Mouse (Mus musculus) spleen, postnatal 10 days (tissue): ENCODE data around the gene Thsd4.

Source experiments
- DNase-seq, 2 experiments: peaks; one replicate each; pipeline ENCODE4 v3.0.0; 2021 to 2022; ENCODE audit warnings: low spot score in 2 of 2

Gene Thsd4

DNA sequence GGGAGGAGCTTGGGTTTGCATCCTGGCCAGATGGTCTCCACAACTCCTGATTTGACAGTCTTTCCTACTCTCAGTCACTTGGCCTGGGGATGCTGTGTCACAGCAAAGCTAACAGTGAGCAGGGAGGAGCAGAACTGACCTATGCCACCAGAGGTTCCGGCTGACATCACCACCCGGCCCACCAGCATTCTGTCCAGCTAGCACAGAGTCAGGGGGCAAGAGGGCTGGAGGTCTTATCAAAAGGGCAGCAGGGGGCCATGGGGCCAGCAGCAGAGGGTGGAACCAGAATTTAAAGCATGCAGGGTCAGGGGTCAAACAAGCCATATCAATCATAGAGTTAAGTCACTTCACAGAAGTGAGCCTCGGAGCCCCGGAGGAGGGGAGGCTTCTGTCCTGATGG is 4.7 kb downstream of the Thsd4 start:
- DNase-seq, result no peak

GRCm38 (mm10) chr9:60516379-60516778 is 5.5 kb downstream of the Thsd4 start:
- DNase-seq, result no peak

GRCm38 (mm10) chr9:60513329-60513788 is 8.5 kb downstream of the Thsd4 start:
- no peak for DNase-seq

DNA sequence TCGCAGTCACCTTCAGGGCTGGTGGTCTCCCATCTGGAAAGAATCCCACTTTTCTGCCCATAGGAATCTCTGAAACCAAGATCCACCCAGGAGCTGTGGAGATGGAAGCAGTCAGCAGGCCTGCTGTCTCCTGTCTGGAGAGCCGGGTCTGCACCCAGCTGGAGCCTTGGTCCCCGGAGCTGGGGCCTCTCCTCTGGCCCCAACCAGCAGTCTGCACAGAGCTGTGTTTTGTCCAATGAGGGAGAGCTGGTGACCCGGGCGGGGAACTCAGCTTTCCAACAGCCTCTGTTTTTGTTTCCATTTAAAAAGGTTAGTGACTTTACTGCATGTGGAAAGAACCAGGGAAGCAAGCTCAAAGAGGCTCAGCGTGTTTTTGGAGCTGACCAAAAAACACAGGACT is 11.0 kb downstream of the Thsd4 start:
- no peak for DNase-seq

- DNase-seq, result no peak
These were observed 15.7 kb downstream of the Thsd4 start for GRCm38 (mm10) chr9:60506136-60506535.

DNA sequence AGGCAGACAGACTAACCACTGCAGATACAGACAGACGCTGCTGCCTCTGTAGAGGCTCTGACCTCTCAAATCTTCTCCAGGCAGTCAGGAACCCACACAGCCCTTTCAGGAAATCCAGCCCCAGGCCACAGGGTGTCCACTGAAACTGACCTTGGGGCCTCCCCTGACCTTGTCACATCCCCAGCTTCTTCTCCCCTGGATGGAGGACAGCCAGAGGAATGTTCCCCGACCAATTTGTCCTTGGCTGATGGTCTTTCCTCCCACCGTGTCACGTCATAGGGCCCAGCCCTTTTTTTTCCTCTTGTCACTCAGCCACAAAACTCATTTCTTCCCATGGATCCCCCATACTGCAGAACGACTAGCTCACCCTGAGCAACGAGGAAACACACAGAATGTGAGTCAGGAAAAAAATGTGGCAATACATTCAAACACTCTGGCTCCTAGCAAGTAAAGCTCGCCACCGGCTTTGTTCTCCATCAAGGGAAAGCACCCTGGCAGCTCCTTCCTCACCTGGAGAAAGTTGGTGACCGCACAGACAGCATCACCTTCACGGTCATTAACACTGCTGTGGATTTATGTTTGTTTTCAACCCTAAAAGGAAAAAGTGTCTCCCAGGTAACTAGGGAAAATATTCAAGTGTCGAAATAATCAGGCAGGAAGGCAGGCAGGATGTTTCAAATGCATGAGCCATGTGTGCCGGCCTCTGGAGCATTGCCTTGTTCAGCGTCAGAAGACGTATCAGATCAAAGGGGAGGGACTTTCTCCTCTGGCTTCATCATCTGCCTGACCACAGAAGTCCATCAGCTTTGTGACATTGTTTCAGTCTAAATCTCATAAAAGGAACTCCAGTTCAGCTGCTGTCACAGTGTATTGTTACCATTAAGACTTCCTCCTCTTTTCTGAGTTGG is 17.2 kb downstream of the Thsd4 start:
- DNase-seq, result no peak

DNA sequence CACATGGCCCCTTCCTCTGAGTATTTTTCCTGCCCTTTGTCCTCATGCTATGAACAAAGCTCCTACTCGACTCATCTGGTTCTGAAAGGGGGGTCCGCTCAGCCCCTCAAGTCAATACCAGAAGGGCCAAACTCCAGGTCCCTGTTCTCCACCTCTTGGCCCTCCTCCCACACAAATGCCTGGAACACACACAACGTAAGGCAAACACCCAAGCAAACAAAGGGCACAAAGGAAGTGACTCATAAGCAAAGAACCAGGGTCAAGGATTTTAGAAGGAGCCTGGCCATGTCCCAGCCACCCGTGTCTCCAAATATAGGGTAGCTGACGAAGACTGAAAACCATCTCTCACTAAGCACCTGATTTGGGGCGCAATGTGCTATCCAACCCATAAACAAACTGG is 19.6 kb downstream of the Thsd4 start:
- no peak for DNase-seq

- DNase-seq, result no peak
These were observed 20.2 kb downstream of the Thsd4 start for GRCm38 (mm10) chr9:60501504-60502179.

DNA sequence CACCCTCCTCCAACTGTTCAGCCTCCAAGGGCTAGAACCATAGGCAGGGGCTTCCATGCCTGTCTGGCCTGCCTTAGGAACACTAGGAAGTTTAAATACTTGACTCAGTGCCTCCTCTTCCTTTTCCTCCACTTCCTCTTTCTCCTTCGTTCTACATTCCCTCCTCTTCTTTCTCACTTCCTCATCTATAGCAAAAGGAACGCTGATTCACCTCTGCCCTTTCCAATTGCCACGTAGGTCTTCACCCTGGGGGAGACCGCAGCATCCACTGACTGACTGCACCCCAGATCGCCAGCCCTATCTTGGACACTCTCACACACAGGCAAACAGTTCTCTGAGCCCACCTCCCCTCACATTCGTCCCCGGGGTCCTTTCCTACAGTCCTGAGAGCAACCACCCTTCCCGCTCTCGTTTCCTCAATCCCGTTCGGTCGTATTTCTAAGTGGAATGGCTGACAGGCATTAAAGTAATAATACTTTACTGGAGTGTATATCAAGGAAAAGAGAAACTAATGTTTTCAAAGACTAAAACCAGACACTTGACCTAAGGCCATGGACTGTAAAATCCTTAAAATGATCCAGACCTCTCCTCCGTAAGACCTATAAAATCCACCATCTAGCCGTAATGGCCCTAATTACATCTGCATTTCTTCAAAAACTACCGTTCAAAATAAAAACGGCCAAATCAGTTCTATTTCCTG is 29.4 kb downstream of the Thsd4 start:
- DNase-seq, result no peak

DNA sequence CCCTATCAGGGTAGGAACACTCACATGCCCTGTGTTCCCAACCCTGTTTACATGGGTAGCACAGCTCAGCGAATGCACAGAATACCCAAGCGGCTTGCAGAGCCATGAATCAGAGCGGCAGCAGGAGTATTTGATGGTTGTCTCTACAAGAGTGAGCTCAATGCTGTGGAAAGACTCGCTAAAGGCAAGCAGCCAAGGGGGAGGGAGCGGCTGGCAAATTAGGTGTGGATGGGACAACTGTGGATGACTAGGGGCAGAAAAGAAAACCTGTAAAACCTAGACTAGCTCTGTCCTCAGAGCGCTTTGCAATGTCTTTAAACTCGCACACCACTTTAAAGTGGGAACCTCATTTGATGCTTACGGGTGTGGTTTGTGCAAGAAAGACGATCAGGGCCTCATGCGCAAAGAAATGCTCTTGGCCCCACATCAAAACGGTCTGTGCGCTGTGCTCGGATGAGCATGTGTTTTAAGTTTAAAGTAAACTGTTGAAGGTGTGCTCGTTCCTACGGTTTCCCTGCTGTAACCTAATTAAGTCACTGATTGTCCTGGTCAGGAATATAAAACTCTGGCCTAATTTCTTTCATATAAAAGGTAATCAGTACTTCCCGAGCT is 30.3 kb downstream of the Thsd4 start:
- no peak for DNase-seq

DNA sequence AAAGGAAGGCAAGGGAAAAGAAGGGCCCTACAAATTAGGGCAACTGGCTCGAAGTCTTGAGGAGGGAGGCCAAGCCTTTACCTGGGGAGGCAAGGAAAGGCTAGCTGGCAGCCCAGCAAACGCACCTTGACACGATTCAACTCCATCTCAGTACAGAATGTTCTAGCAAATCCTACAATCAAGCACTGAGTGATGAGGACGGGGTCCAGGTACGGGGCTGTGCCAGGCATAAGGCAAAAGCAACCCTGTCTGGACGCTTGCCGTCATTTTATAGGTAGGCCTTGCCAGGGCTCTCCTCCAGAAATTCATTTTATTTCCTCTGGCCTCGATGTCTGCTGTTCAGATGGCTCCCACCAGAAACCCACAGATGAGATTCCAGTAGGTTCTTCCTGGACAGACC is 30.8 kb downstream of the Thsd4 start:
- DNase-seq, result no peak

- DNase-seq, result no peak
These were observed 33.0 kb downstream of the Thsd4 start for GRCm38 (mm10) chr9:60488816-60489215.

- DNase-seq, result no peak
These were observed 39.7 kb downstream of the Thsd4 start for GRCm38 (mm10) chr9:60482165-60482564.

DNA sequence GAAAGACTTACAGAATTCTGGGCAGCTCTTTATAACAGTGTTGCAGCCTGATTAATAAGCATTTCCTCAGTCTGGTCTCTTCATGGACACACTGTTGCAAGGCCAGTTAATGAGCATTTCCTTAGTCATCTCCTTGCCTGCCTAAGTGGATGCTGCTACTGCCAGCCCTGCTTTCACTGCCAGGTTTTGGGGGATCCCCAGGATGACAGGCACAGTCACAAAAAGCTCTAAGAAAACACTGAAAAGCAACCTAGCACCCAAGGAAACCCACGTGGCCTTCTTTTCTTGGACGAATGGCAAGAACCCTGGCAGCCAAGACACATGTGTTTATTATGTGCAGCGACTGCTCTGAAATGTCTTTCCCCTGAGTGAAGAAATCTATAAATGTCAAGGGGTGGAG is 41.8 kb downstream of the Thsd4 start:
- no peak for DNase-seq

GRCm38 (mm10) chr9:60478806-60479205 is 43.0 kb downstream of the Thsd4 start:
- no peak for DNase-seq

DNA sequence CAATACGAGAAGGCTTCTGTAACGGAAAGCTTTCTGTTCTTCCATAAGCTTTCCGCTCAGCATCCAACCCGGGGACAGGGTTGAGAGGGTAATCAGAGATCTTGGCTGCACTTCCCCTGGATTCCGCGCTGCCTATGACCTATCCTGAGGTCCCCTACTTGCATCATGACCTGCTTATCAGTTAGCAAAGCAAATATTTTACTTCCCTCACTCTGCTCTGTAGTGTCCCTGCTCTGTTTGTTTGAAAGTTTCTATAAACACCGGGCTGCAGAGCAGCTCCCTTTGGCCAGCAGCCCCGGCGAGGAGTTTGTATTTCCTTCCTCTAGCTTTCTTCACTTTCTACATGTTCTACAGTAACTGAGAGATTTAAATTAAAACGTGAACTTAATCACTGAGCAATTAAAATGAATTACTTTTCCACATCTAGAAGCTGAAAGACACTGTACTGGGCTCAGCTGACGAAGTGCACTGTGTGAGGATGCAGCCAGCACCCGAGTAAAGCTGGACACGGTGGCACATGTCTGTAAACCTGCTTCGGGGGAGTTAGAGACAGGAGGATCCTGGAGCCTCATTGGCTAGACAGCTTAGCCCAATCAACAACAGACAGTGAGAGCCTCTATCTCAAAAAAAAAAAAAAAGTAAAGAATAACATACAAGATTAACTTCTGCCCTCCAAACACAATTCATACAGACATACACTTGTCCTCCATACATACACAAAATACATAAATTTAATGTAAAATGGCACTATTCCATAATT is 43.7 kb downstream of the Thsd4 start:
- DNase-seq, result no peak

GRCm38 (mm10) chr9:60460010-60460982 is 61.5 kb downstream of the Thsd4 start:
- DNase-seq, result no peak

GRCm38 (mm10) chr9:60458468-60458962 is 63.3 kb downstream of the Thsd4 start:
- DNase-seq, result no peak

- DNase-seq, result no peak
These were observed 64.3 kb downstream of the Thsd4 start for GRCm38 (mm10) chr9:60457359-60458210.
